Mouse (Mus musculus) natural killer cell, adult 2 months (primary cell): ENCODE measurements around the gene Ascl5.

Source experiments
- DNase-seq, 2 experiments: peaks; one replicate each; pipeline ENCODE4 v3.0.0; 2022; ENCODE audit warnings: low spot score in 2 of 2

Gene Ascl5

GRCm38 (mm10) chr1:136051465-136051864 lies 861 bp downstream of the Ascl5 start:
- no peak for DNase-seq

DNA sequence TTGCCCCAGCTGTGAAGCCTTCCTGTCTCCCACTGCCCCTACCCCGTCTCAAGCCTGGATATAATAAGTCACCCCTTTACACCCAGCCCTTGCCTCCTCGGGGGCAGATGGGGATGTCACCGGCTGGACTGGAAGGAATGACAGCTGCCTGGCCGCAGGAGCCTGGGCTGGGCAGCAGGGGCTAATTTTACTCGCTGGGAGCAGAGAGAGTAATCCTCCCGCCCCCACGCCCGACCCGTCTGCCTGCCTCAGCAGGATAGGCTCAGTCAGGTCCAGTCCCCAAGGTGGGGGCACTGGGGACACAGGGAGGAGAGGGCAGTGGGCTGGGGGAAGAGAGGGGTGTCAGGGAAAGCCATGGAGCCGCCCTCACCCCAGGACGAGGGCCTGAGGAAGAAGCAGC lies 1.9 kb downstream of the Ascl5 start, which contains the start of gene Cacna1s:
Gene Cacna1s, plus strand, starts transcription at position 204 of the 400 bp plus-strand sequence.
- no peak for DNase-seq

- DNase-seq: no peak
Observed at GRCm38 (mm10) chr1:136055771-136056170, 5.2 kb downstream of the Ascl5 start.

DNA sequence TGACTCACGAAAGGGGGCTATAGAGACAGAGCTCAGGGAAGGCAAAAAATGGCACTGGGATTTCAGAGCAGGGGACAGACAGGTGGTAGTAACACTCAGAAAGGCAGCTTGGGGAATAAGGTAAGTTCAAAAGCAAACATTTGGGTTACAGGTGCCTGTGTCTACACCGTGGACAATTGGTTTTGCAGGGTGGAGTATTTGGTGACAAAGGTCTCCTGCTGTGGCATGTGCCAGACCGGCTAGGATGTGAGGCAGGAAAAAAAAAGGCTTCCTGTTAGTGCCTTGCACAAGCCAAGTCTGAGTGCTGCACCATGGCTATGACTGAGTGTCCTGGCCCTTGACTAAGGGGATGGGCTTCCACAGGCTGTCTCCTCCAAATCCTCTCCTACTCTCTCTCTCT lies 8.0 kb downstream of the Ascl5 start:
- no peak for DNase-seq

GRCm38 (mm10) chr1:136061041-136061789 lies 10.6 kb downstream of the Ascl5 start:
- DNase-seq: peak; percentile 31 to 61

DNA sequence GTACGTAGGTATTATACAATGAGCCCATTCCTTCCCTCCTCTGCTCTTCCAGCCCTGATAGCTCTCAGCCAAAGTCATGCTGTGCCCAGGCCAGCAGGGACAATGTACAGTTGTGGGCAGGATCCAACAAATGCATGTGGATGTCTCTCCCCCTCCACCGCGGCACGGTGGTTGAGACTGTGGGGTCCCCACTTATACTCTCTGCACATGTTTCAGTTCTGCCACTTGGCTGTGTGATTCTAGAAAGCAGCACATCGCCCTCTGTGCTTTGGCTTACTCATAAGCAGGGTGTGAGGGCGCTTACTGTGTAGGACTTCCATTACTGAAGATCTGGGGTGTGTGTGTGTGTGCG lies 11.2 kb downstream of the Ascl5 start:
- no peak for DNase-seq

DNA sequence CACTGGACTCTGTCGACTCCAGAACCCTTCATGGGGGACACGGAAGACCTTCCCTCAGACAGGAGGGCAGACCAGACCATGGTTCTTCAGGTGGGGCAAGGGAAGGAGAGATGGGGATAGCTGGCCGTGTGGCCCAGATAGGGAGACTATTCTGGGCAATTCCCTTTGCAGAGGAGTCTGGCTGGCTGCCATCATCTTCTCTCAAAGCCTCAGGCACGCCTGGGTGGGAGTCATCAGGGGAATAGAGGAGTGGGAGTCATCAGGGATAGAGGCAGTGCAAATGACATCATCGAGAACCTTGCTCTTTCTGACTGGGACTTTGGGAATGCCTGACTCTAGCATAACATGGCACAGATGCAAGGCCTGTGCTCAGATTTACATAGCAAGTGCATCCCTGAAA lies 13.4 kb downstream of the Ascl5 start:
- DNase-seq: no peak

GRCm38 (mm10) chr1:136066621-136067020 lies 16.0 kb downstream of the Ascl5 start:
- DNase-seq: no peak

- DNase-seq: no peak
Observed at GRCm38 (mm10) chr1:136067579-136067978, 17.0 kb downstream of the Ascl5 start.

GRCm38 (mm10) chr1:136076086-136076485 lies 25.5 kb downstream of the Ascl5 start:
- no peak for DNase-seq

GRCm38 (mm10) chr1:136077656-136078055 lies 27.1 kb downstream of the Ascl5 start:
- no peak for DNase-seq

DNA sequence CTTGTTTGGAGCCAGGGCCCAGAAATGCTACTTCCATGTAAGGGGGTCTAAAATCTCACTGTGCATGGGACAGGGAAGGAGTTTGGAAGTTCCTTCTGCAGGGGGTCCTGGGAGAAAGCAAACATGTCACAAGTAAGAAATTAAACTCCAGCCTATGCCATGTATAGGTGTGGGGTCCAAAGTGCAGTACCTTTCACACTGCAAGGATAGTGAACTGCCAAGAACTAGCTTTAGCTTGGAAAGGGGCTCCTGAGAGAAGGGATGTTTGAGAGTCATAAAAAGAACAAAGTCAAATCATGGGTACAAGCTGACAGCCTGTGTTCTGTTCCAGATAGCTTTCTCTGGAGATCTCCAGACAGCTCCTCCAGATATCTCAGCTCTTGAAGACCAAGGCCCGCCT lies 30.6 kb downstream of the Ascl5 start:
- DNase-seq: no peak

- DNase-seq: no peak
Observed at GRCm38 (mm10) chr1:136085988-136086685, 35.5 kb downstream of the Ascl5 start.

- DNase-seq: no peak
Observed at GRCm38 (mm10) chr1:136089368-136090165, 39.0 kb downstream of the Ascl5 start.

DNA sequence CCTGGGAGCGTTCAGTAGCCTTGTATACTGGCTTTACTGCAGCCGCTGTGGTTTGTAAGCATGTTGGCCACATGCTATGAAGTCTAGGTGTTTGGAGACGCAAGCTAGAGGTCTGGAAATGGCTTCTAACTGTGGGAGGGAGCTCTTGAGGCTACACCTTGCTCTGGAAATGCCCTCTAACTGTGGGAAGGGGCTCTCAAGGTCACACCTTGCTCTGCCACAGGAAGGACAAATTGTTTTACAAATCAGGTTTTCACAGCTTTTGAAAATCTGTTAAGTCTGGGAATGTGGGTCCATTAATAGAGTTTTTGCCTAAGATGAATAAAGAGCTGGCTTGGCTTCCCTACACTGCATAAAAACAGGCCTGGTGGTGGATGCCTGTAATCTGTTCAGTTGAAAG lies 43.1 kb downstream of the Ascl5 start:
- DNase-seq: no peak

DNA sequence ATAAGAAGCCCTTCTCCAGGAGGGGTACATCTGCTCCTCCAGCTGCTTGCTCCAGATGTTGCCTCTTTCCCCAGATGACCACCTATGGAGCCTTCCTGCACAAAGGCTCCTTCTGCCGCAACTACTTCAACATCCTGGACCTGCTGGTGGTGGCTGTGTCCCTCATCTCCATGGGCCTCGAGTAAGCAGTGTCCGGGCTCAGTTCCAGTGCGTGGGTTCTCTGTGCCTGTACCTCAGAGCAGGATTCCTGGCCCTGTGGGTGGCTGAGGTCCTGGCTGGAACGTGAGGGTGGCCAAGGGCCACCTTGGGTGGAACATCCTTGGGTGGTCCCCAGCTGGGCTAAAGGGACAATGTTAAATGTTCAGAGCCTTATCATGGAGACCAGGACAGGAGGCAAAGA lies 44.2 kb downstream of the Ascl5 start:
- DNase-seq: no peak
